9 mouse cellular contexts compared by ENCODE assay signal in genomic region chrX:164373081-164373480, GRCm38 (mm10). TPM values are rescaled to one million over a fixed set of nuclear protein-coding genes. Genes with fewer than 3 reads are reported as not detected.
DNase-seq lines count a peak whose midpoint lies in the region; ATAC-seq lines count a peak whose summit lies in the region.
"Had no signal": no experiment of that assay in that cellular context is flagged by ENCODE, and none has a peak within 500 bp of the region (broad histone marks: within the 10 kb centered on the region; RNA-seq: fewer than 3 reads in every experiment).

Gene Vegfd, plus strand, starts transcription at chrX:164373378.

- H3K27ac ChIP-seq in heart, embryonic 11.5 days (ENCODE audit: low read depth, low read length), result no peak within 1 kb of the TSS
- H3K27ac ChIP-seq in limb, embryonic 10.5 days, result peak within 1 kb of the TSS; percentile 61
- H3K27ac ChIP-seq: neural tube, embryonic 12.5 days had no signal

- no peak within 1 kb of the TSS for H3K4me3 ChIP-seq in heart, embryonic 11.5 days (ENCODE audit: low read depth, low read length)
- H3K4me3 ChIP-seq in limb, embryonic 10.5 days, result peak within 1 kb of the TSS; percentile 29
- H3K4me3 ChIP-seq: neural tube, embryonic 12.5 days had no signal

- H3K4me1 ChIP-seq in heart, embryonic 11.5 days (ENCODE audit: control insufficient read depth, insufficient read depth, low read length), result no peaks in the 10 kb centered on the region
- H3K4me1 ChIP-seq in limb, embryonic 10.5 days, result 0 out of 2 replicates have a peak, but pooled peaks cover 3% of the 10 kb centered on the region
- H3K4me1 ChIP-seq: neural tube, embryonic 12.5 days had no signal

- no peak within 1 kb of the TSS for H3K9ac ChIP-seq in heart, embryonic 11.5 days (ENCODE audit: low read depth, low read length)
- H3K9ac ChIP-seq: neural tube, embryonic 12.5 days had no signal

- H3K4me2 ChIP-seq in heart, embryonic 11.5 days, result no peak within 1 kb of the TSS
- H3K4me2 ChIP-seq: neural tube, embryonic 12.5 days had no signal

- H3K27me3 ChIP-seq in heart, embryonic 11.5 days (ENCODE audit: control insufficient read depth, insufficient read depth, low read length), result no peaks in the 10 kb centered on the region
- H3K27me3 ChIP-seq in limb, embryonic 10.5 days (ENCODE audit: low read depth, poor library complexity, severe bottlenecking), result peaks cover 41% of the 10 kb centered on the region
- H3K27me3 ChIP-seq: neural tube, embryonic 12.5 days had no signal

- DNase-seq in heart, adult 11 months, result peak; percentile 96
- peak; percentile 54 for DNase-seq in heart, postnatal 4 days
- DNase-seq in limb, embryonic 10.5 days (ENCODE audit: low spot score), result no peak
- DNase-seq in right cerebral cortex, postnatal 4 days, result peak; percentile 12

- no peak for ATAC-seq in heart, embryonic 11.5 days (replicated peaks; ENCODE audit: insufficient number of reproducible peaks, low FRiP score, low TSS enrichment)
- no peak for ATAC-seq in erythroid progenitor cell, adult 5-6 weeks (replicated peaks; ENCODE audit: low FRiP score, poor library complexity, severe bottlenecking)
- ATAC-seq in megakaryocyte progenitor cell, adult 5-6 weeks (replicated peaks; ENCODE audit: poor library complexity), result no peak
- ATAC-seq in monocyte, adult 5-6 weeks (replicated peaks; ENCODE audit: insufficient number of reproducible peaks, low FRiP score, low TSS enrichment, poor library complexity, severe bottlenecking), result no peak

- H3K9me3 ChIP-seq in heart, embryonic 11.5 days (replicated peaks; ENCODE audit: control insufficient read depth, low read length), result no peaks in the 10 kb centered on the region
- no peaks in the 10 kb centered on the region for H3K9me3 ChIP-seq in limb, embryonic 10.5 days (replicated peaks)
- H3K9me3 ChIP-seq: neural tube, embryonic 12.5 days had no signal

- H3K36me3 ChIP-seq in heart, embryonic 11.5 days (ENCODE audit: control insufficient read depth, insufficient read depth, low read length), result no peaks in the 10 kb centered on the region
- no peaks in the 10 kb centered on the region for H3K36me3 ChIP-seq in limb, embryonic 10.5 days
- H3K36me3 ChIP-seq: neural tube, embryonic 12.5 days had no signal

- 17% methylated on average over 3 of the region's 3 CpGs for WGBS in heart, embryonic 11.5 days (ENCODE audit: insufficient replicate concordance)
- 28% methylated on average over 3 of the region's 3 CpGs for WGBS in limb, embryonic 10.5 days

RNA-seq across cellular contexts. Expression of gene Vegfd, which starts in this region (rescaled TPM):
- 2.1 and 3.3 TPM in 2 replicates for polyA plus RNA-seq in heart, embryonic 11.5 days (2014; fragmentation: Nextera tagmentation; extraction: Ambion mirVana)
- 10.1 and 11.7 TPM in 2 replicates for total RNA-seq in erythroid progenitor cell, adult 5-6 weeks (2015; ENCODE audit: low replicate concordance)
- 4.0 and 19.3 TPM in 2 replicates for total RNA-seq in erythroid progenitor cell, adult 5-6 weeks (2017; ENCODE audit: low replicate concordance)
- total RNA-seq in heart, postnatal 4 days (2021), result 1 to 10 TPM; 5.3 to 5.7 TPM
- polyA plus RNA-seq in limb, embryonic 10.5 days (2016; fragmentation: Nextera tagmentation; extraction: Ambion mirVana), result 6.3 and 9.6 TPM in 2 replicates
- total RNA-seq in megakaryocyte progenitor cell, adult 5-6 weeks (2015), result not detected in 2 replicates
- not detected in 2 replicates for total RNA-seq in megakaryocyte progenitor cell, adult 5-6 weeks (2017)
- total RNA-seq in monocyte, adult 5-6 weeks (2017), result 0.19 TPM in 1 of 3 replicates, not detected in the others
